In the genomic region with DNA sequence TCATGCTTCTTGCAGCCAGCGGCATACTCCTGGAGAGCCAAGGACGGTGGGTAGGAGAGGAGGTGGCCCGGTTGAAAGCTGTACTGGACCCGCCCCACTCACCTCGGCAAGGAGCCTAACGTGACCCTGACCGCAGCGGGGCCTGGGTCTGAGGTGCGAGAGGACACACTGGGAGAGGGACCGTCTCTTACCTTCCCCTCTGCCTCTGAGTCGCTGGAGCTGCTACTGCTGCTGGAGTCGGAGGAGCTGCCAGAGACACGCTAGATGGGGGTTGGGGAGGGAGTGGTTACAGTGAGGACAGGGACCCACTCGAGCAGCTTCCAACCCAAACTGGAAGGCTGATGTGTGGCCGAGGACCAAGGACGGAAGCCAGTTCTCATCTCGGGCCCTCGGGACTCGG, we compare ENCODE assay signal across 8 mouse cellular contexts. TPM values are rescaled to one million over a fixed set of nuclear protein-coding genes. Genes with fewer than 3 reads are reported as not detected.
DNase-seq lines count a peak whose midpoint lies in the region; ATAC-seq and TF ChIP-seq lines count a peak whose summit lies in the region.

No protein-coding gene starts in this region.

- no peaks in the 10 kb centered on the region for H3K79me2 ChIP-seq in myocyte (ENCODE audit: control insufficient read depth, insufficient read depth)

- DNase-seq in gastrocnemius, adult 2 months, result peak; percentile 44
- DNase-seq in gastrocnemius, adult 18-20 months (ENCODE audit: low spot score), result no peak
- peak; percentile 58 for DNase-seq in ZHBTc4 (ENCODE audit: low read depth, low spot score)
- DNase-seq in limb, embryonic 14.5 days (ENCODE audit: low spot score), result no peak
- DNase-seq in right cerebral cortex, postnatal 25 days, result no peak
- no peak for DNase-seq in layer of hippocampus, postnatal 25 days (ENCODE audit: extremely low spot score in 1 of 2, low spot score in 1 of 2)

- no peak for ATAC-seq in heart, embryonic 13.5 days (ENCODE audit: extremely low read depth, insufficient number of reproducible peaks, low FRiP score, low TSS enrichment)
- no peak for ATAC-seq in limb, embryonic 14.5 days (ENCODE audit: low FRiP score, low read depth)

- no peak for TF ChIP-seq POLR2A in limb, embryonic 14.5 days (IDR thresholded peaks at IDR 0.05; ENCODE audit: borderline replicate concordance, extremely low read depth, insufficient read depth, insufficient read length)
- TF ChIP-seq POLR2A in myocyte (IDR thresholded peaks at IDR 0.05; ENCODE audit: insufficient read length, low read depth), result peak; percentile 16

- H3K27me3 ChIP-seq in heart, embryonic 13.5 days (replicated peaks), result no peaks in the 10 kb centered on the region
- no peaks in the 10 kb centered on the region for H3K27me3 ChIP-seq in limb, embryonic 14.5 days (ENCODE audit: control insufficient read depth, insufficient read depth, low read length)
- H3K27me3 ChIP-seq in myocyte (ENCODE audit: control insufficient read depth, insufficient read depth, insufficient read length), result no peaks in the 10 kb centered on the region

- H3K9ac ChIP-seq in heart, embryonic 13.5 days, result peak overlapping the region; percentile 75
- H3K9ac ChIP-seq in limb, embryonic 14.5 days (ENCODE audit: low read depth, low read length, severe bottlenecking), result peak overlapping the region; percentile 32; the same call in 1 of the 2 replicates

- TF ChIP-seq CTCF in gastrocnemius, adult 2 months (IDR thresholded peaks at IDR 0.05), result no peak

- peak overlapping the region; percentile 69 for H3K4me3 ChIP-seq in gastrocnemius, adult 2 months
- H3K4me3 ChIP-seq in heart, embryonic 13.5 days, result peak overlapping the region; percentile 51
- peak overlapping the region; percentile 19 for H3K4me3 ChIP-seq in limb, embryonic 14.5 days (replicated peaks; ENCODE audit: low read length)
- peak overlapping the region; percentile 59 for H3K4me3 ChIP-seq in myocyte

- H3K4me2 ChIP-seq in heart, embryonic 13.5 days, result peak overlapping the region; percentile 81
- peak overlapping the region; percentile 41 for H3K4me2 ChIP-seq in limb, embryonic 14.5 days (replicated peaks; ENCODE audit: low read depth, low read length, severe bottlenecking)
- peak overlapping the region; percentile 94 for H3K4me2 ChIP-seq in myocyte (ENCODE audit: low read depth)

- H3K9me3 ChIP-seq in heart, embryonic 13.5 days, result no peaks in the 10 kb centered on the region
- no peaks in the 10 kb centered on the region for H3K9me3 ChIP-seq in limb, embryonic 14.5 days (ENCODE audit: control insufficient read depth, low read length)

- peaks cover 33% of the 10 kb centered on the region for H3K36me3 ChIP-seq in heart, embryonic 13.5 days
- H3K36me3 ChIP-seq in limb, embryonic 14.5 days (ENCODE audit: control insufficient read depth, insufficient read depth, low read length), result peaks cover 42% of the 10 kb centered on the region
- no peaks in the 10 kb centered on the region for H3K36me3 ChIP-seq in myocyte (ENCODE audit: control insufficient read depth, insufficient read depth)

- H3K27ac ChIP-seq in gastrocnemius, adult 2 months, result peak overlapping the region; percentile 75
- H3K27ac ChIP-seq in heart, embryonic 13.5 days (replicated peaks), result peak overlapping the region; percentile 24; the same call in 1 of the 2 replicates
- no peak overlapping the region for H3K27ac ChIP-seq in limb, embryonic 14.5 days (replicated peaks; ENCODE audit: low read depth, low read length)

- peak overlapping the region; percentile 22 for H3ac ChIP-seq in myocyte (ENCODE audit: control insufficient read depth, insufficient read length)

- intact Hi-C loops in gastrocnemius, adult 2 months (cut with DNase I), result loop anchor here (2.0 kb wide), 1 partner anchor 49 kb away; no protein-coding TSS in a partner anchor

- peaks cover 34% of the 10 kb centered on the region for H3K4me1 ChIP-seq in heart, embryonic 13.5 days
- H3K4me1 ChIP-seq in limb, embryonic 14.5 days (ENCODE audit: control insufficient read depth, insufficient read depth, low read length), result peaks cover 3% of the 10 kb centered on the region; the same call in 1 of the 2 replicates

- 9% methylated on average over 19 of the region's 19 CpGs for WGBS in heart, embryonic 13.5 days
- WGBS in limb, embryonic 14.5 days, result 20% methylated on average over 19 of the region's 19 CpGs

TF ChIP-seq in myocyte, 11 proteins besides CTCF, POLR2A, EP300 and RAD21:
- no peak for TF ChIP-seq E2F4 (IDR thresholded peaks at IDR 0.05; ENCODE audit: insufficient read depth)

RNA-seq across cellular contexts. Expression of gene 2200002D01Rik, which starts 0.6 kb away (rescaled TPM):
- under 1 TPM; 0.64 to 0.81 TPM for total RNA-seq in gastrocnemius, adult 2 months (2021)
- 1 to 10 TPM in 1 of 2 experiments, under 1 TPM in 1; 0.66 to 1.1 TPM for total RNA-seq in gastrocnemius, adult 18-20 months (2021)
- 5.7 and 7.3 TPM in 2 replicates for polyA plus RNA-seq in heart, embryonic 13.5 days (2015; fragmentation: Nextera tagmentation; extraction: Ambion mirVana)
- polyA plus RNA-seq in limb, embryonic 14.5 days (2012; rRNA removed), result 0.32 and 0.92 TPM in 2 replicates
- polyA plus RNA-seq in limb, embryonic 14.5 days (2014; fragmentation: Nextera tagmentation; extraction: Ambion mirVana), result 1.2 and 3.0 TPM in 2 replicates
- 42.4 TPM for polyA plus RNA-seq in myocyte (2012; fragmentation: generic; extraction: Trizol)
- under 1 TPM in 1 of 2 experiments, not detected in 1; 0.37 TPM for total RNA-seq in layer of hippocampus, postnatal 25 days (2021)

RNA-seq across cellular contexts. Expression of gene Yif1b, which starts 9.6 kb away (rescaled TPM):
- 10 to 100 TPM; 35.9 to 46.6 TPM for total RNA-seq in gastrocnemius, adult 2 months (2021)
- 10 to 100 TPM; 38.1 to 38.4 TPM for total RNA-seq in gastrocnemius, adult 18-20 months (2021)
- polyA plus RNA-seq in heart, embryonic 13.5 days (2015; fragmentation: Nextera tagmentation; extraction: Ambion mirVana), result 107 and 117 TPM in 2 replicates
- polyA plus RNA-seq in limb, embryonic 14.5 days (2012; rRNA removed), result 107 and 150 TPM in 2 replicates
- 130 and 139 TPM in 2 replicates for polyA plus RNA-seq in limb, embryonic 14.5 days (2014; fragmentation: Nextera tagmentation; extraction: Ambion mirVana)
- 166 TPM for polyA plus RNA-seq in myocyte (2012; fragmentation: generic; extraction: Trizol)
- 10 to 100 TPM; 43.7 to 50.2 TPM for total RNA-seq in layer of hippocampus, postnatal 25 days (2021)

RNA-seq across cellular contexts. Expression of gene Kcnk6, which starts 15.4 kb away (rescaled TPM):
- total RNA-seq in gastrocnemius, adult 2 months (2021), result 1 to 10 TPM in 1 of 2 experiments, under 1 TPM in 1; 0.61 to 1.4 TPM
- total RNA-seq in gastrocnemius, adult 18-20 months (2021), result under 1 TPM; 0.71 to 0.93 TPM
- 1.6 and 1.7 TPM in 2 replicates for polyA plus RNA-seq in heart, embryonic 13.5 days (2015; fragmentation: Nextera tagmentation; extraction: Ambion mirVana)
- 11.4 and 19.2 TPM in 2 replicates for polyA plus RNA-seq in limb, embryonic 14.5 days (2012; rRNA removed)
- 1.6 and 2.2 TPM in 2 replicates for polyA plus RNA-seq in limb, embryonic 14.5 days (2014; fragmentation: Nextera tagmentation; extraction: Ambion mirVana)
- polyA plus RNA-seq in myocyte (2012; fragmentation: generic; extraction: Trizol), result 0.01 TPM
- total RNA-seq in layer of hippocampus, postnatal 25 days (2021), result 1 to 10 TPM; 2.0 to 2.3 TPM

RNA-seq across cellular contexts. Expression of gene Catsperg1, which starts 33.9 kb away (rescaled TPM):
- total RNA-seq in gastrocnemius, adult 2 months (2021), result under 1 TPM; 0.08 to 0.23 TPM
- under 1 TPM; 0.14 to 0.47 TPM for total RNA-seq in gastrocnemius, adult 18-20 months (2021)
- polyA plus RNA-seq in heart, embryonic 13.5 days (2015; fragmentation: Nextera tagmentation; extraction: Ambion mirVana), result 0.41 and 0.42 TPM in 2 replicates
- 3.1 and 3.4 TPM in 2 replicates for polyA plus RNA-seq in limb, embryonic 14.5 days (2012; rRNA removed)
- 0.84 and 0.87 TPM in 2 replicates for polyA plus RNA-seq in limb, embryonic 14.5 days (2014; fragmentation: Nextera tagmentation; extraction: Ambion mirVana)
- not detected for polyA plus RNA-seq in myocyte (2012; fragmentation: generic; extraction: Trizol)
- total RNA-seq in layer of hippocampus, postnatal 25 days (2021), result 1 to 10 TPM; 1.2 to 1.9 TPM

RNA-seq across cellular contexts. Expression of gene Spint2, which starts 34.0 kb away (rescaled TPM):
- total RNA-seq in gastrocnemius, adult 2 months (2021), result 1 to 10 TPM; 4.7 to 6.0 TPM
- total RNA-seq in gastrocnemius, adult 18-20 months (2021), result 10 to 100 TPM in 1 of 2 experiments, 1 to 10 TPM in 1; 8.2 to 14.7 TPM
- 111 and 116 TPM in 2 replicates for polyA plus RNA-seq in heart, embryonic 13.5 days (2015; fragmentation: Nextera tagmentation; extraction: Ambion mirVana)
- 88.7 and 95.3 TPM in 2 replicates for polyA plus RNA-seq in limb, embryonic 14.5 days (2012; rRNA removed)
- polyA plus RNA-seq in limb, embryonic 14.5 days (2014; fragmentation: Nextera tagmentation; extraction: Ambion mirVana), result 149 and 160 TPM in 2 replicates
- polyA plus RNA-seq in myocyte (2012; fragmentation: generic; extraction: Trizol), result 0.10 TPM
- 10 to 100 TPM; 17.6 to 19.2 TPM for total RNA-seq in layer of hippocampus, postnatal 25 days (2021)

Comparison
In these comparisons a context has a peak if more than half of its experiments do, and no peak if none do; other contexts are left out.
1. DNase-seq: peak in gastrocnemius, adult 2 months (single experiment) and ZHBTc4 (single experiment); none in gastrocnemius, adult 18-20 months (single experiment), limb, embryonic 14.5 days (single experiment), right cerebral cortex, postnatal 25 days (single experiment) and layer of hippocampus, postnatal 25 days (0 of 2).
2. H3K4me3 ChIP-seq: peak in every context shown above with its lines; median percentile 69 in gastrocnemius, adult 2 months; 59 in myocyte; 51 in heart, embryonic 13.5 days; 19 in limb, embryonic 14.5 days.
3. H3K4me2 ChIP-seq: peak in every context shown above with its lines; median percentile 94 in myocyte; 81 in heart, embryonic 13.5 days; 41 in limb, embryonic 14.5 days.